Mouse (Mus musculus) heart, adult 2 months (tissue): ENCODE data around the gene Psmg1.

Source experiments
- CTCF ChIP-seq: fragments of 200-600 bp; IDR thresholded peaks from 2 replicates; pipeline ENCODE4 v1.8.1; 2022; ENCODE audit warnings: antibody characterized with exemption, mild to moderate bottlenecking, moderate library complexity
- EP300 ChIP-seq: fragments of 200-500 bp; IDR thresholded peaks from 2 replicates; pipeline ENCODE4 v1.6.1; 2011; ENCODE audit warnings: low read depth, low read length, control low read depth; ENCODE audit not compliant: insufficient read depth

GRCm38 (mm10) chr16:95945389-95946311, 45.1 kb downstream of the Psmg1 start:
- TF ChIP-seq CTCF (peak; percentile 99), EP300 (peak; percentile 97)
